ENCODE assay signal across 7 mouse cellular contexts in genomic region chrX:162158743-162159636, GRCm38 (mm10). TPM values are rescaled to one million over a fixed set of nuclear protein-coding genes. Genes with fewer than 3 reads are reported as not detected.
A peak's percentile ranks its signal among the peaks of the same experiment; 100 is the strongest.
DNase-seq lines count a peak whose midpoint lies in the region; ATAC-seq and TF ChIP-seq lines count a peak whose summit lies in the region.

No protein-coding gene starts in this region.

- TF ChIP-seq POLR2A in limb, embryonic 14.5 days (IDR thresholded peaks at IDR 0.05; ENCODE audit: borderline replicate concordance, extremely low read depth, insufficient read depth, insufficient read length), result no peak

- H3K9ac ChIP-seq in forebrain, embryonic 13.5 days, result peak overlapping the region; percentile 75
- H3K9ac ChIP-seq in hindbrain, embryonic 14.5 days, result peak overlapping the region; percentile 81
- peak overlapping the region; percentile 64 for H3K9ac ChIP-seq in limb, embryonic 14.5 days (ENCODE audit: low read depth, low read length, severe bottlenecking)
- peak overlapping the region; percentile 75 for H3K9ac ChIP-seq in midbrain, embryonic 16.5 days (ENCODE audit: low read depth, low read length)

- WGBS in forebrain, embryonic 13.5 days, result 23% methylated on average over 56 of the region's 80 CpGs
- 21% methylated on average over 61 of the region's 80 CpGs for WGBS in hindbrain, embryonic 14.5 days
- 30% methylated on average over 46 of the region's 80 CpGs for WGBS in limb, embryonic 14.5 days
- WGBS in midbrain, embryonic 16.5 days, result 22% methylated on average over 47 of the region's 80 CpGs

- peak; percentile 69 for ATAC-seq in forebrain, embryonic 13.5 days
- ATAC-seq in hindbrain, embryonic 14.5 days (ENCODE audit: low FRiP score), result peak; percentile 69
- peak; percentile 47; the same call in 1 of the 2 replicates for ATAC-seq in limb, embryonic 14.5 days (ENCODE audit: low FRiP score, low read depth)
- peak; percentile 75 for ATAC-seq in midbrain, embryonic 16.5 days

- peak overlapping the region; percentile 56 for H3K4me3 ChIP-seq in forebrain, embryonic 13.5 days
- H3K4me3 ChIP-seq in hindbrain, embryonic 14.5 days (replicated peaks; ENCODE audit: low read length), result peak overlapping the region; percentile 63
- peak overlapping the region; percentile 43 for H3K4me3 ChIP-seq in limb, embryonic 14.5 days (replicated peaks; ENCODE audit: low read length)
- peak overlapping the region; percentile 53 for H3K4me3 ChIP-seq in midbrain, embryonic 16.5 days (ENCODE audit: low read depth, low read length)

- H3K9me3 ChIP-seq in forebrain, embryonic 13.5 days (replicated peaks), result no peaks in the 10 kb centered on the region
- no peaks in the 10 kb centered on the region for H3K9me3 ChIP-seq in hindbrain, embryonic 14.5 days (ENCODE audit: control insufficient read depth, low read length)
- H3K9me3 ChIP-seq in limb, embryonic 14.5 days (ENCODE audit: control insufficient read depth, low read length), result no peaks in the 10 kb centered on the region
- H3K9me3 ChIP-seq in midbrain, embryonic 16.5 days (replicated peaks; ENCODE audit: control insufficient read depth, low read length, poor library complexity, severe bottlenecking), result no peaks in the 10 kb centered on the region

- peak; percentile 16 for DNase-seq in WW6 (ENCODE audit: low read depth, low spot score)
- DNase-seq in cerebellum, adult 11 months, result peak; percentile 6
- DNase-seq in hindbrain, embryonic 14.5 days (ENCODE audit: low spot score), result peak; percentile 34
- no peak for DNase-seq in limb, embryonic 14.5 days (ENCODE audit: low spot score)
- peak; percentile 50 for DNase-seq in testis, postnatal 10 days (ENCODE audit: low spot score)

- no peak overlapping the region; the same call in 1 of the 2 replicates for H3K27ac ChIP-seq in forebrain, embryonic 13.5 days
- H3K27ac ChIP-seq in hindbrain, embryonic 14.5 days, result peak overlapping the region; percentile 71
- no peak overlapping the region for H3K27ac ChIP-seq in limb, embryonic 14.5 days (replicated peaks; ENCODE audit: low read depth, low read length)
- H3K27ac ChIP-seq in midbrain, embryonic 16.5 days (ENCODE audit: low read length), result peak overlapping the region; percentile 73

- peaks cover 12% of the 10 kb centered on the region for H3K4me1 ChIP-seq in forebrain, embryonic 13.5 days
- H3K4me1 ChIP-seq in hindbrain, embryonic 14.5 days (replicated peaks; ENCODE audit: control insufficient read depth, insufficient read depth, low read length), result no peaks in the 10 kb centered on the region
- peaks cover 4% of the 10 kb centered on the region; the same call in 1 of the 2 replicates for H3K4me1 ChIP-seq in limb, embryonic 14.5 days (ENCODE audit: control insufficient read depth, insufficient read depth, low read length)
- peaks cover 5% of the 10 kb centered on the region; the same call in 1 of the 2 replicates for H3K4me1 ChIP-seq in midbrain, embryonic 16.5 days (ENCODE audit: control insufficient read depth, insufficient read depth, low read length)

- peaks cover 7% of the 10 kb centered on the region; the same call in 1 of the 2 replicates for H3K27me3 ChIP-seq in forebrain, embryonic 13.5 days
- peaks cover 22% of the 10 kb centered on the region; the same call in 1 of the 2 replicates for H3K27me3 ChIP-seq in hindbrain, embryonic 14.5 days (ENCODE audit: control insufficient read depth, insufficient read depth, low read length)
- no peaks in the 10 kb centered on the region for H3K27me3 ChIP-seq in limb, embryonic 14.5 days (ENCODE audit: control insufficient read depth, insufficient read depth, low read length)
- H3K27me3 ChIP-seq in midbrain, embryonic 16.5 days (ENCODE audit: control insufficient read depth, insufficient read depth, low read depth, low read length), result peaks cover 6% of the 10 kb centered on the region

- H3K36me3 ChIP-seq in forebrain, embryonic 13.5 days (ENCODE audit: poor library complexity, severe bottlenecking), result no peaks in the 10 kb centered on the region
- no peaks in the 10 kb centered on the region for H3K36me3 ChIP-seq in hindbrain, embryonic 14.5 days (replicated peaks; ENCODE audit: control insufficient read depth, insufficient read depth)
- H3K36me3 ChIP-seq in limb, embryonic 14.5 days (ENCODE audit: control insufficient read depth, insufficient read depth, low read length), result no peaks in the 10 kb centered on the region
- no peaks in the 10 kb centered on the region for H3K36me3 ChIP-seq in midbrain, embryonic 16.5 days (ENCODE audit: control insufficient read depth, insufficient read depth, low read length)

- peak overlapping the region; percentile 70 for H3K4me2 ChIP-seq in forebrain, embryonic 13.5 days
- H3K4me2 ChIP-seq in hindbrain, embryonic 14.5 days (replicated peaks), result peak overlapping the region; percentile 60
- peak overlapping the region; percentile 59 for H3K4me2 ChIP-seq in limb, embryonic 14.5 days (replicated peaks; ENCODE audit: low read depth, low read length, severe bottlenecking)
- peak overlapping the region; percentile 72 for H3K4me2 ChIP-seq in midbrain, embryonic 16.5 days (ENCODE audit: low read length)

RNA-seq across cellular contexts. Expression of gene Nhs, which starts 0.5 kb away (rescaled TPM):
- 2.1 and 2.5 TPM in 2 replicates for polyA plus RNA-seq in forebrain, embryonic 13.5 days (2015; fragmentation: Nextera tagmentation; extraction: Ambion mirVana)
- 4.3 and 4.4 TPM in 2 replicates for polyA plus RNA-seq in hindbrain, embryonic 14.5 days (2014; fragmentation: Nextera tagmentation; extraction: Ambion mirVana)
- 3.9 and 4.1 TPM in 2 replicates for polyA plus RNA-seq in limb, embryonic 14.5 days (2012; rRNA removed)
- polyA plus RNA-seq in limb, embryonic 14.5 days (2014; fragmentation: Nextera tagmentation; extraction: Ambion mirVana), result 2.4 and 2.6 TPM in 2 replicates
- 3.4 and 3.8 TPM in 2 replicates for polyA plus RNA-seq in midbrain, embryonic 16.5 days (2015; fragmentation: Nextera tagmentation; extraction: Ambion mirVana)

Comparison
In these comparisons a context has a peak if more than half of its experiments do, and no peak if none do; other contexts are left out.
1. H3K27ac ChIP-seq: peak in hindbrain, embryonic 14.5 days (single experiment) and midbrain, embryonic 16.5 days (single experiment); none in forebrain, embryonic 13.5 days (single experiment) and limb, embryonic 14.5 days (single experiment).
2. Peak in every context shown above with its lines, with median percentiles within 50 percentile points of each other: ATAC-seq, H3K4me2 ChIP-seq, H3K4me3 ChIP-seq and H3K9ac ChIP-seq.